Mouse (Mus musculus): ENCODE measurements around the gene Trpc5os. TPM values are rescaled to one million over a fixed set of nuclear protein-coding genes. Genes with fewer than 3 reads are reported as not detected.

Trpc5os gene
- 1.9 and 2.8 TPM in 2 replicates for polyA plus RNA-seq (2012; rRNA removed)

- no peak for DNase-seq (ENCODE audit: low read depth)
These were observed at the start of gene Trpc5os for GRCm38 (mm10) chrX:144456281-144456680. Gene Trpc5os, plus strand, starts transcription at chrX:144456581.

GRCm38 (mm10) chrX:144408036-144408435 lies 48.3 kb upstream of the Trpc5os start:
- no peak for DNase-seq (ENCODE audit: low read depth)

DNA sequence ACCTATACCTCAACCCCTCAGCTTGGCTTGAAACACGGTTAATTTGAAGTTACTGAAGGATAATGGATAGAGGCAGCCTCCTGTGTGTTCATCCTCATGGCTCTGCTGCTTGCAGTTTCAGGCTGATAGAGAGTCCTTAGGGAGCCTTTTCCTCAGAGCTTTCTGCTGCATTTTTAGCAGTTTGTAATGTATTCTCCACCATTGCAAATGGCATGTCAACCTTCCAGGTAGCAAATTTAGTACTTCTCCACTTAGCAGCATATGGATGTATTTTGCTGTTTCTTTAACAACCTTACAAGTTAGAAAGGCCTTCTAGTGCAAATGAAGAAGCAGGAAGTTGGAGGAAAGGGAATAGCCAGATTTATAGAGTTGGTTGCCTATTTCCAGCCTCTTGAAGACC lies 36.1 kb upstream of the Trpc5os start:
- DNase-seq (ENCODE audit: low read depth): no peak

GRCm38 (mm10) chrX:144421091-144421490 lies 35.3 kb upstream of the Trpc5os start:
- no peak for DNase-seq (ENCODE audit: low read depth)

GRCm38 (mm10) chrX:144423848-144424247 lies 32.5 kb upstream of the Trpc5os start:
- DNase-seq (ENCODE audit: low read depth): no peak

GRCm38 (mm10) chrX:144464416-144464815 lies 8.0 kb downstream of the Trpc5os start:
- DNase-seq (ENCODE audit: low read depth): no peak

DNA sequence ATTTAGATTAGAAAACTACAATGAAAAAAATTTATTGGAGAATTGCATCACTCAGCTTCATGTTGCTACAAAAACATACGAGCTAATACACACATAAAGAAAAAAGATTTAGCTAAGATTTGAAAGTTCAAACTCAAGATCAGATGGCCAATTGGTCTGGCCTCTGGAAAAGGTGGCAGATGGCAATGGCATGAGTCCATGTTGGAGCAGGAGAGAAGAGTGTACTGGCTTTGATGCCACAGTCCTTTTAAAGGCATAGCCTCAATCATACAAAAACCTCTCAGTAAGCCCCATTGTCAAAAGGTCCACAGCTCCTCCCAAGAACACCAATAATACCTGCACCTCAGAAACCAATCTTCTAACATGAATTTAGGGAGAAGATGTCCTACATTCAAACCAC lies 35.0 kb downstream of the Trpc5os start:
- DNase-seq (ENCODE audit: low read depth): no peak

DNA sequence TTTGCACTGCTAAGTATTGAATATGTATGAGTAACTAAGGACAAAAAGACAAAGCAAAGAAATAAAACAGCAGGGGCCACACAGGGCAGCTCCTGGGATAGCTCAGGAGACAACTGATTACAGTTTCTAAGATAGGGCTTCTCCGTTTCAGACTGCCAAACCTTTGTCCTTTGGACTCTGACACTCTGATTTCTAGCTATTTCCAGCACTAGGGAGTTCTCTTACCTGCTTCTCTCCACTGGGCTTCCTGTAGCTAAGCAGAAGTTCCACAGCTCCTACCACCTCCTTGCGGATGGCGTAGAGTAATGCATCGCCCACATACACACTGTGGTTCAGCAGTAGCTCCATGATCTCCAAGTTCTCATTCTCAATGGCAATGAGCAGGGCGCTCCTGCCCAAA lies 66.9 kb downstream of the Trpc5os start:
- no peak for DNase-seq (ENCODE audit: low read depth)

GRCm38 (mm10) chrX:144526042-144526441 lies 69.7 kb downstream of the Trpc5os start:
- no peak for DNase-seq (ENCODE audit: low read depth)

Other genes starting within 250 kb of the Trpc5os start
- 3.9 and 4.0 TPM in 2 replicates for gene Alg13, start 138.8 kb upstream of the Trpc5os start, polyA plus RNA-seq (2012; rRNA removed)
- 0.09 and 0.10 TPM in 2 replicates for gene Trpc5, start 231.6 kb downstream of the Trpc5os start, polyA plus RNA-seq (2012; rRNA removed)
- gene Rtl4, start 232.3 kb downstream of the Trpc5os start, polyA plus RNA-seq (2012; rRNA removed): 0.63 and 0.96 TPM in 2 replicates